Comparison of ENCODE assay signal across 7 mouse cellular contexts in the genomic region with DNA sequence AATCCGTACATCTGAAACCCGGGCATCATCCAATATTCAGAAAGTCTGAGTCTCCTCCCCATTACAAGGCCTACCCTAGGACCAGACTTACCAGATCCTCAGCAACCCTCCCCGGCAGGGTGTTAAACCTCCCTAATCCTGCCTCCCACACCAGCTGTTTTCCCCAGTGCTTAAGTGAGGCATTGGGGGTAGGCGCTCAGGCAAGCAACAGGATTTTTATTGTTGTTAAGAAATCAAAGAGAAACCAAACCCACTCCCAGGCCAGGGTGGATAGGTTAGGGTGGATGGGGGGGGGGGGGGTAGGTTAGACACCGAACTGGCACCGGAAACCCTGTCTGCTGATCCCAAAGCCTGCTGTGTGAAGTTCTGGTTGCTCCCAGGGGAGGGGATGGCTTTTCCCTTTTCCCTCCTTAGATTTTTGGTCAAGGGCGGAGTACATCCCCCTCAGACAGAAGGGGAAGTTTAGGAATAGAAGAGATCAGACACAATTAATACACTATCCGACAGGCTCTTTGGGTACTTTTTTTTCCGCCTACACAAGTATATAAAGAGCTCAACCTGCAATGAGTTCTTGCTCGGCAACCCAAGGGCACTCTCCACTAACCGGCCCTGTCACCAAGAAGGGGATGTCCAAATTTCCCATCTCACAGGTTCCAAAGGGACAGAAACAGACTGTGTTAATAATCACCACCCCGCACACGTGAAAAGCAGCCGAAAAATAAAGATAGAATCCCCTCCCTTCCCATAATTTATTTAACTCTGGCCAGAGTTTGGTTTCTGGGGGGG. TPM values are rescaled to one million over a fixed set of nuclear protein-coding genes. Genes with fewer than 3 reads are reported as not detected.
DNase-seq lines count a peak whose midpoint lies in the region; ATAC-seq and TF ChIP-seq lines count a peak whose summit lies in the region.

No protein-coding gene starts in this region.

- TF ChIP-seq CTCF in cortical plate, adult 2 months (IDR thresholded peaks at IDR 0.05; ENCODE audit: extremely low read depth, insufficient read depth, low read length) = no peak
- TF ChIP-seq CTCF in liver, postnatal 0 days (IDR thresholded peaks at IDR 0.05; ENCODE audit: low read depth) = no peak

- ATAC-seq in neural tube, embryonic 11.5 days (ENCODE audit: insufficient read depth, low FRiP score, low TSS enrichment) = no peak
- no peak for ATAC-seq in liver, postnatal 0 days

- no peak for TF ChIP-seq EP300 in liver, postnatal 0 days (IDR thresholded peaks at IDR 0.05; ENCODE audit: low read depth)

- peak; percentile 20 for DNase-seq in neural tube, embryonic 11.5 days (ENCODE audit: low spot score)
- DNase-seq in neural tube, embryonic 10.5 days (ENCODE audit: extremely low spot score, low spot score) = no peak
- DNase-seq in heart, postnatal 10 days = peak; percentile 46 to 56
- DNase-seq in liver, postnatal 0 days = no peak
- DNase-seq in thymus, postnatal 0 days (ENCODE audit: low spot score) = peak; percentile 37
- DNase-seq in layer of hippocampus, adult 9-10 months (ENCODE audit: low spot score) = no peak

- peak overlapping the region; percentile 97 for H3K4me2 ChIP-seq in neural tube, embryonic 11.5 days (ENCODE audit: low read depth)
- H3K4me2 ChIP-seq in liver, postnatal 0 days (ENCODE audit: low read depth, low read length) = peak overlapping the region; percentile 89

- peaks cover 12% of the 10 kb centered on the region; the same call in 1 of the 2 replicates for H3K4me1 ChIP-seq in neural tube, embryonic 11.5 days (ENCODE audit: control insufficient read depth, insufficient read depth, low read length)
- 0 out of 2 replicates have a peak, but pooled peaks cover 2% of the 10 kb centered on the region for H3K4me1 ChIP-seq in cortical plate, adult 2 months (ENCODE audit: control insufficient read depth, insufficient read depth, low read length)
- H3K4me1 ChIP-seq in liver, postnatal 0 days (ENCODE audit: insufficient read depth) = peaks cover 22% of the 10 kb centered on the region

- no peaks in the 10 kb centered on the region for H3K9me3 ChIP-seq in neural tube, embryonic 11.5 days (ENCODE audit: control insufficient read depth, low read length)
- H3K9me3 ChIP-seq in liver, postnatal 0 days (ENCODE audit: low read length) = no peaks in the 10 kb centered on the region

- no peaks in the 10 kb centered on the region for H3K27me3 ChIP-seq in neural tube, embryonic 11.5 days (ENCODE audit: control insufficient read depth, insufficient read depth, low read length)
- H3K27me3 ChIP-seq in liver, postnatal 0 days (ENCODE audit: insufficient read depth, low read length) = no peaks in the 10 kb centered on the region

- intact Hi-C loops in heart, postnatal 10 days (cut with DNase I) = loop anchor here (1.0 kb wide), 1 partner anchor 18 kb away; no protein-coding TSS in a partner anchor

- H3K9ac ChIP-seq in neural tube, embryonic 11.5 days (ENCODE audit: low read length) = peak overlapping the region; percentile 79
- H3K9ac ChIP-seq in liver, postnatal 0 days (replicated peaks) = peak overlapping the region; percentile 93

- no peak for TF ChIP-seq POLR2A in cortical plate, adult 2 months (IDR thresholded peaks at IDR 0.05; ENCODE audit: extremely low read depth, insufficient read depth, low read length)

- WGBS in neural tube, embryonic 11.5 days = 1% methylated on average over 14 of the region's 14 CpGs
- under 1% methylated on average over 14 of the region's 14 CpGs for WGBS in liver, postnatal 0 days (ENCODE audit: insufficient replicate concordance)

- H3K27ac ChIP-seq in neural tube, embryonic 11.5 days (ENCODE audit: low read depth, low read length) = no peak overlapping the region
- H3K27ac ChIP-seq in cortical plate, adult 2 months (ENCODE audit: insufficient read depth, low read length) = peak overlapping the region; percentile 95
- peak overlapping the region; percentile 97 for H3K27ac ChIP-seq in liver, postnatal 0 days (ENCODE audit: low read depth)

- peak overlapping the region; percentile 94 for H3K4me3 ChIP-seq in neural tube, embryonic 11.5 days (ENCODE audit: low read depth, low read length)
- peak overlapping the region; percentile 84 for H3K4me3 ChIP-seq in cortical plate, adult 2 months (ENCODE audit: insufficient read depth, low read length)
- H3K4me3 ChIP-seq in liver, postnatal 0 days (ENCODE audit: low read depth, low read length) = peak overlapping the region; percentile 97

- H3K36me3 ChIP-seq in neural tube, embryonic 11.5 days (ENCODE audit: control insufficient read depth, insufficient read depth, low read length) = no peaks in the 10 kb centered on the region
- H3K36me3 ChIP-seq in liver, postnatal 0 days (replicated peaks; ENCODE audit: insufficient read depth, low read length) = peaks cover 4% of the 10 kb centered on the region; the same call in 1 of the 2 replicates

RNA-seq across cellular contexts. Expression of a gene that starts 1.5 kb away (rescaled TPM):
- 15.8 and 15.9 TPM in 2 replicates for polyA plus RNA-seq in neural tube, embryonic 11.5 days (2014; fragmentation: Nextera tagmentation; extraction: Ambion mirVana)
- 19.9 and 21.0 TPM in 2 replicates for polyA plus RNA-seq in cortical plate, adult 2 months (2012; rRNA removed)
- 10 to 100 TPM; 56.5 to 78.6 TPM for total RNA-seq in heart, postnatal 10 days (2021)
- 10.9 and 12.3 TPM in 2 replicates for polyA plus RNA-seq in liver, postnatal 0 days (2015; fragmentation: Nextera tagmentation; extraction: Ambion mirVana)
- 28.8 TPM in 2 replicates for polyA plus RNA-seq in thymus, postnatal 0 days (2015; fragmentation: Nextera tagmentation; extraction: Ambion mirVana)

RNA-seq across cellular contexts. Expression of a gene that starts 14.6 kb away (rescaled TPM):
- 197 and 203 TPM in 2 replicates for polyA plus RNA-seq in neural tube, embryonic 11.5 days (2014; fragmentation: Nextera tagmentation; extraction: Ambion mirVana)
- 53.3 and 57.7 TPM in 2 replicates for polyA plus RNA-seq in cortical plate, adult 2 months (2012; rRNA removed)
- 10 to 100 TPM; 51.7 to 56.0 TPM for total RNA-seq in heart, postnatal 10 days (2021)
- 61.5 and 63.0 TPM in 2 replicates for polyA plus RNA-seq in liver, postnatal 0 days (2015; fragmentation: Nextera tagmentation; extraction: Ambion mirVana)
- 154 and 161 TPM in 2 replicates for polyA plus RNA-seq in thymus, postnatal 0 days (2015; fragmentation: Nextera tagmentation; extraction: Ambion mirVana)

RNA-seq across cellular contexts. Expression of a gene that starts 15.0 kb away (rescaled TPM):
- 190 and 200 TPM in 2 replicates for polyA plus RNA-seq in neural tube, embryonic 11.5 days (2014; fragmentation: Nextera tagmentation; extraction: Ambion mirVana)
- polyA plus RNA-seq in cortical plate, adult 2 months (2012; rRNA removed) = 533 and 545 TPM in 2 replicates
- total RNA-seq in heart, postnatal 10 days (2021) = 1,000 to 10,000 TPM; 1,895 to 1,910 TPM
- polyA plus RNA-seq in liver, postnatal 0 days (2015; fragmentation: Nextera tagmentation; extraction: Ambion mirVana) = 86.7 and 87.0 TPM in 2 replicates
- polyA plus RNA-seq in thymus, postnatal 0 days (2015; fragmentation: Nextera tagmentation; extraction: Ambion mirVana) = 126 and 136 TPM in 2 replicates

RNA-seq across cellular contexts. Expression of a gene that starts 54.9 kb away (rescaled TPM):
- 13.7 and 14.1 TPM in 2 replicates for polyA plus RNA-seq in neural tube, embryonic 11.5 days (2014; fragmentation: Nextera tagmentation; extraction: Ambion mirVana)
- 318 and 326 TPM in 2 replicates for polyA plus RNA-seq in cortical plate, adult 2 months (2012; rRNA removed)
- 10 to 100 TPM; 51.7 to 74.0 TPM for total RNA-seq in heart, postnatal 10 days (2021)
- 14.0 and 16.3 TPM in 2 replicates for polyA plus RNA-seq in liver, postnatal 0 days (2015; fragmentation: Nextera tagmentation; extraction: Ambion mirVana)
- 12.3 and 14.8 TPM in 2 replicates for polyA plus RNA-seq in thymus, postnatal 0 days (2015; fragmentation: Nextera tagmentation; extraction: Ambion mirVana)

Comparison
In these comparisons a context has a peak if more than half of its experiments do, and no peak if none do; other contexts are left out.
1. DNase-seq: peak in neural tube, embryonic 11.5 days (single experiment), heart, postnatal 10 days (2 of 2) and thymus, postnatal 0 days (single experiment); none in neural tube, embryonic 10.5 days (single experiment), liver, postnatal 0 days (single experiment) and layer of hippocampus, adult 9-10 months (single experiment).
2. Peak in every context shown above with its lines, with median percentiles within 50 percentile points of each other: H3K4me3 ChIP-seq.